Mouse (Mus musculus): Measurements from ENCODE around the gene Thrsp. TPM values are rescaled to one million over a fixed set of nuclear protein-coding genes. Genes with fewer than 3 reads are reported as not detected.

Gene Thrsp
- polyA plus RNA-seq (2015; fragmentation: Nextera tagmentation; extraction: Ambion mirVana) = 16.7 and 27.1 TPM in 2 replicates

DNA sequence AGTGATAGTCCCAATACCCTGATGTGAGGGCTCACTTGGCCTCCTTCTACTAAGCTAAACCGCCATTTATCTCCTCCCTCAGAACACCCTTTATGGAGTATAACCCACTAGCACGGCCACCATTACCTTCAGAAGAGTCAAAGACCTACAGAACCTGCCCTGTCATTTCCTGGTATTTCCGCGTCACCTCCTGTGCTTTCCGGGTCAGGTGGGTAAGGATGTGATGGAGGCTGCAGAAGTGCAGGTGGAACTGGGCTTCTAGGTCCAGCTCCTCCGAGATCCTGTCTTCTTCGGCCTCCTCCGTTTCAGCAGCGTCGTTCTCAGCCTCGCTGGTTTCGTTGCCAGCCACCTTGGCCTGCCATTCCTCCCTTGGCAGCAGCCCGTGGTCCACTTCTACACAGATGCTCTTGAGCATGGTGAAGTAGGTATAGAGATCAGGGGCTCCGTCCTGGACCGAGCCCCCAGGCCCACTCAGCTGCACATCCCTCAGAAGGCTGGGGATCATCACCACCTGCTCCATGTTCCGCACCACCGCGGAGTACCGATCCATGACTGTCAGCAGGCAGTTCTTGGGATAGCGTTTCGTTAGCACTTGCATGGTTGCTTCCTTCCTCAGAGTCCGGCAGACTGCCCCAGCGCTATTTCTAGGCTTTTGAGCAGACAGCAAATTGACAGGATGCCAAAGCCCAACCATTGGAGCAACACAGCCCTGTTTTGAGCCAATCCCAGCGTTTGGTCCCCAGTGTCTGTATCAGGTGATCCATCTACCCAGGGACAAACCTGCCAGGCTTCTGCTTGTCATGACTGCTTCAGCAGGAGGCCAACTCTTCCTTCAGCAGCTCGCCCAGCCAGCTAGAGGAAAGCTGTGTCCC is at the start of gene Thrsp:
Gene Thrsp, minus strand, starts transcription at position 825 of the 872 bp plus-strand sequence.

GRCm38 (mm10) chr7:97451023-97451422 is 33.5 kb upstream of the Thrsp start, which contains the start of gene Kctd14:
Gene Kctd14, plus strand, starts transcription at chr7:97451323.

DNA sequence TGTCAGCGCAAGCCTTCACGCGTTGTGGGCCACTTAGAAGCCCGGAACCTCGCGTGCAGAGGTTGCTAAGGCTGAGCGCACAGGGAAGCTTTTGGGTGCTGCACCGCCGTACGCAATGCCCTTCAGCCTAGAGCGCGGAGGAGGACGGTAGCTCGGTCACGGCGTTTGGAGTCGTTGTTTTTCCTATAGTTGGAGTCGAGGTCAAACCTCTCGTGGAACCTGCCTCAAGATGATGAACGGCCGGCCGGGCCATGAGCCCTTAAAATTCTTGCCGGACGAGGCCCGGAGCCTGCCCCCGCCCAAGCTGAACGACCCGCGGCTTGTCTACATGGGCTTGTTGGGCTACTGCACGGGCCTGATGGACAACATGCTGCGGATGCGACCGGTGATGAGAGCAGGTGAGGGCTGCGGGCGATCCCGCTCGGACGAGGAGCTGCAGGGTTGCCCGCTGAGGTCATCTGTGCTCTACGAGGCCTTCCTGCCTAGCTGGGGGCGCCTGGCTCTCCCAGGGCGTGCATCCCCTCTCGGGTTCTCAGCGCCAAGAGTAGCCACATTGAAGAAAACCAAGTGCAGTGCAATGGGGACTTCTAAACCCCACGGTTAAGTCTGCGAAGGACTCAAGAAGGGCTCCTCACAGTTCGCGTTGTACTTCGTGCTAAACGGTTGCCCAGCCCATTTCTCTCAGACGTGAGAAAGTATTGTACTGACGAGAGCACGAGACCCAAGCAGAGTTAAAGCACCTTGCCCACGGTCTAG is 17.4 kb downstream of the Thrsp start, which contains the start of gene Ndufc2:
Gene Ndufc2, plus strand, starts transcription at position 44 of the 756 bp plus-strand sequence.

Other genes starting within 250 kb of the Thrsp start
- gene Usp35, start 85.7 kb downstream of the Thrsp start, polyA plus RNA-seq (2015; fragmentation: Nextera tagmentation; extraction: Ambion mirVana) = 2.0 and 2.2 TPM in 2 replicates
- gene Kctd21, start 85.4 kb downstream of the Thrsp start, polyA plus RNA-seq (2015; fragmentation: Nextera tagmentation; extraction: Ambion mirVana) = 1.9 and 2.6 TPM in 2 replicates
- 11.2 and 22.2 TPM in 2 replicates for gene Alg8, start 46.1 kb downstream of the Thrsp start, polyA plus RNA-seq (2015; fragmentation: Nextera tagmentation; extraction: Ambion mirVana)
- gene Ndufc2, start 17.7 kb downstream of the Thrsp start, polyA plus RNA-seq (2015; fragmentation: Nextera tagmentation; extraction: Ambion mirVana) = 891 and 1,281 TPM in 2 replicates
- gene Kctd14, start 33.6 kb upstream of the Thrsp start, polyA plus RNA-seq (2015; fragmentation: Nextera tagmentation; extraction: Ambion mirVana) = 2.9 and 3.0 TPM in 2 replicates
- 24.8 and 36.3 TPM in 2 replicates for gene Ints4, start 63.2 kb upstream of the Thrsp start, polyA plus RNA-seq (2015; fragmentation: Nextera tagmentation; extraction: Ambion mirVana)
- 75.4 and 110 TPM in 2 replicates for gene Aamdc, start 161.8 kb upstream of the Thrsp start, polyA plus RNA-seq (2015; fragmentation: Nextera tagmentation; extraction: Ambion mirVana)
- 12.5 and 14.4 TPM in 2 replicates for gene Rsf1, start 162.2 kb upstream of the Thrsp start, polyA plus RNA-seq (2015; fragmentation: Nextera tagmentation; extraction: Ambion mirVana)